Mouse (Mus musculus): Measurements from ENCODE around the gene Kcnq5. TPM values are rescaled to one million over a fixed set of nuclear protein-coding genes. Genes with fewer than 3 reads are reported as not detected.

Gene Kcnq5
- total and polyA plus RNA-seq, 3 experiments: 6.5 to 8.7 (median 8.2) TPM

GRCm38 (mm10) chr1:21412197-21412555 lies 549.6 kb downstream of the Kcnq5 start:
- Histone ChIP-seq H3K9me3 (replicated peaks; ENCODE audit: low read length) (no peaks in the 10 kb centered on the region), H3K9ac (ENCODE audit: insufficient read depth, low read depth) (no peak overlapping the region), H3K4me2 (ENCODE audit: insufficient read depth, low read depth, poor library complexity, severe bottlenecking) (no peak overlapping the region), H3K4me1 (ENCODE audit: control insufficient read depth in 1 of 2, insufficient read depth in 2 of 2) (peaks cover 0 to 6% of the 10 kb centered on the region in 2 experiments; a peak in 1 of 4 replicates), H3K79me2 (replicated peaks; ENCODE audit: control insufficient read depth, extremely low read depth, insufficient read depth, poor library complexity, severe bottlenecking) (no peaks in the 10 kb centered on the region), H3K27me3 (replicated peaks) (no peaks in the 10 kb centered on the region), H3K4me3 (replicated peaks in 1 of 3; ENCODE audit: low read depth in 2 of 3, low read length in 2 of 3, poor library complexity in 1 of 3) (no peak overlapping the region), H3K36me3 (replicated peaks in 1 of 2; ENCODE audit: control insufficient read depth in 1 of 2, insufficient read depth in 1 of 2, low read length in 1 of 2) (no peaks in the 10 kb centered on the region), H3K27ac (ENCODE audit: insufficient read depth, low read depth) (no peak overlapping the region)
- DNase-seq (ENCODE audit: extremely low read depth): no peak
- dilution Hi-C loops (cut with MboI; ENCODE audit: extremely low pct_ligation_motif_present, extremely low pct_unique_long_range_greater_than_20kb, low sequenced_read_pairs) (no loop called here), in situ Hi-C loops (cut with MboI; ENCODE audit: low pct_ligation_motif_present, low pct_unique_long_range_greater_than_20kb, low sequenced_read_pairs) (loop anchor here (10.0 kb wide), 1 partner anchor 853 kb away; no protein-coding TSS in a partner anchor)
- no peak for TF ChIP-seq EP300 (IDR thresholded peaks at IDR 0.05; ENCODE audit: low read length)
- no peak for TF ChIP-seq MAFK (IDR thresholded peaks at IDR 0.05; ENCODE audit: insufficient replicate concordance, low read length)
- no peak for TF ChIP-seq BHLHE40 (IDR thresholded peaks at IDR 0.05; ENCODE audit: low read depth, low read length)
- no peak for TF ChIP-seq MYC (IDR thresholded peaks at IDR 0.05; ENCODE audit: low read depth, low read length)
- no peak for TF ChIP-seq PAX5 (IDR thresholded peaks at IDR 0.05; ENCODE audit: low read length)
- no peak for TF ChIP-seq HCFC1 (IDR thresholded peaks at IDR 0.05; ENCODE audit: low read depth, low read length)
- TF ChIP-seq NRF1 (IDR thresholded peaks at IDR 0.05; ENCODE audit: low read depth, low read length): no peak
- TF ChIP-seq USF1 (IDR thresholded peaks at IDR 0.05; ENCODE audit: low read depth, low read length): no peak
- no peak for TF ChIP-seq ZKSCAN1 (IDR thresholded peaks at IDR 0.05; ENCODE audit: borderline replicate concordance, low read depth, low read length)
- no peak for TF ChIP-seq E2F4 (IDR thresholded peaks at IDR 0.05; ENCODE audit: insufficient replicate concordance, low read depth, low read length)
- no peak for TF ChIP-seq JUN (IDR thresholded peaks at IDR 0.05; ENCODE audit: insufficient read depth, low read depth, low read length)
- TF ChIP-seq RCOR1 (conservative IDR thresholded peaks at IDR 0.05; ENCODE audit: low read depth, low read length): no peak
- TF ChIP-seq GABPA (IDR thresholded peaks at IDR 0.05; ENCODE audit: insufficient replicate concordance, low read depth, low read length): no peak
- TF ChIP-seq MEF2A (IDR thresholded peaks at IDR 0.05; ENCODE audit: borderline replicate concordance, low read depth, low read length): no peak

- no peak overlapping the region for H3K9ac ChIP-seq (ENCODE audit: insufficient read depth, low read depth)
- DNase-seq (ENCODE audit: extremely low read depth): peak; percentile 70
- H3K36me3 ChIP-seq (replicated peaks in 1 of 2; ENCODE audit: control insufficient read depth in 1 of 2, insufficient read depth in 1 of 2, low read length in 1 of 2): no peaks in the 10 kb centered on the region
- peaks cover 0 to 6% of the 10 kb centered on the region in 2 experiments; a peak in 1 of 4 replicates for H3K4me1 ChIP-seq (ENCODE audit: control insufficient read depth in 1 of 2, insufficient read depth in 2 of 2)
- no peaks in the 10 kb centered on the region for H3K79me2 ChIP-seq (replicated peaks; ENCODE audit: control insufficient read depth, extremely low read depth, insufficient read depth, poor library complexity, severe bottlenecking)
- no peak overlapping the region for H3K4me2 ChIP-seq (ENCODE audit: insufficient read depth, low read depth, poor library complexity, severe bottlenecking)
- H3K27me3 ChIP-seq (replicated peaks): no peaks in the 10 kb centered on the region
- dilution Hi-C loops (cut with MboI; ENCODE audit: extremely low pct_ligation_motif_present, extremely low pct_unique_long_range_greater_than_20kb, low sequenced_read_pairs) (no loop called here), in situ Hi-C loops (cut with MboI; ENCODE audit: low pct_ligation_motif_present, low pct_unique_long_range_greater_than_20kb, low sequenced_read_pairs) (loop anchor here (10.0 kb wide), 1 partner anchor 853 kb away; no protein-coding TSS in a partner anchor)
- H3K4me3 ChIP-seq (replicated peaks in 1 of 3; ENCODE audit: low read depth in 2 of 3, low read length in 2 of 3, poor library complexity in 1 of 3): no peak overlapping the region
- no peaks in the 10 kb centered on the region for H3K9me3 ChIP-seq (replicated peaks; ENCODE audit: low read length)
- no peak overlapping the region for H3K27ac ChIP-seq (ENCODE audit: insufficient read depth, low read depth)
- no peak for TF ChIP-seq POLR2A (IDR thresholded peaks at IDR 0.05; ENCODE audit: low read depth, low read length)
- TF ChIP-seq CTCF (conservative IDR thresholded peaks at IDR 0.05 in 1 of 2, IDR thresholded peaks at IDR 0.05 in 1 of 2; ENCODE audit: low read depth in 2 of 2, low read length in 2 of 2): peak; percentile 84 to 91
- TF ChIP-seq USF2 (conservative IDR thresholded peaks at IDR 0.05; ENCODE audit: low read depth, low read length): no peak
- no peak for TF ChIP-seq JUN (IDR thresholded peaks at IDR 0.05; ENCODE audit: insufficient read depth, low read depth, low read length)
- no peak for TF ChIP-seq ZMIZ1 (IDR thresholded peaks at IDR 0.05; ENCODE audit: low read depth, low read length)
- TF ChIP-seq CHD1 (IDR thresholded peaks at IDR 0.05; ENCODE audit: low read depth, low read length): no peak
- 0 out of 2 replicates have a peak, but pooled peaks have one; percentile 38 for TF ChIP-seq NELFE (IDR thresholded peaks at IDR 0.05; ENCODE audit: low read depth, low read length)
- no peak for TF ChIP-seq MYC (IDR thresholded peaks at IDR 0.05; ENCODE audit: low read depth, low read length)
- no peak for TF ChIP-seq MAFK (IDR thresholded peaks at IDR 0.05; ENCODE audit: insufficient replicate concordance, low read length)
- TF ChIP-seq TCF12 (IDR thresholded peaks at IDR 0.05; ENCODE audit: low read depth, low read length): no peak
- no peak for TF ChIP-seq MAX (IDR thresholded peaks at IDR 0.05; ENCODE audit: low read length)
- no peak for TF ChIP-seq MXI1 (IDR thresholded peaks at IDR 0.05; ENCODE audit: low read depth, low read length)
- TF ChIP-seq NRF1 (IDR thresholded peaks at IDR 0.05; ENCODE audit: low read depth, low read length): no peak
- TF ChIP-seq BHLHE40 (IDR thresholded peaks at IDR 0.05; ENCODE audit: low read depth, low read length): peak; percentile 17; the same call in 1 of the 2 replicates
- no peak for TF ChIP-seq USF1 (IDR thresholded peaks at IDR 0.05; ENCODE audit: low read depth, low read length)
- TF ChIP-seq ZC3H11A (IDR thresholded peaks at IDR 0.05; ENCODE audit: low read depth, low read length): peak; percentile 55
- TF ChIP-seq JUND (conservative IDR thresholded peaks at IDR 0.05; ENCODE audit: low read depth, low read length): no peak; the same call in 1 of the 2 replicates
- TF ChIP-seq MAZ (IDR thresholded peaks at IDR 0.05; ENCODE audit: low read depth, low read length): peak; percentile 54; the same call in 1 of the 2 replicates
- TF ChIP-seq CHD2 (IDR thresholded peaks at IDR 0.05; ENCODE audit: low read length): no peak
- 0 out of 2 replicates have a peak, but pooled peaks have one; percentile 16 for TF ChIP-seq IRF4 (IDR thresholded peaks at IDR 0.05; ENCODE audit: low read depth, low read length)
- no peak for TF ChIP-seq ETS1 (conservative IDR thresholded peaks at IDR 0.05; ENCODE audit: low read depth, low read length)
- TF ChIP-seq EP300 (IDR thresholded peaks at IDR 0.05; ENCODE audit: low read length): no peak
- no peak for TF ChIP-seq ZKSCAN1 (IDR thresholded peaks at IDR 0.05; ENCODE audit: borderline replicate concordance, low read depth, low read length)
These were observed 550.2 kb downstream of the Kcnq5 start for GRCm38 (mm10) chr1:21411331-21412196.
